Mouse (Mus musculus): ENCODE results near the gene Tbcd. TPM values are rescaled to one million over a fixed set of nuclear protein-coding genes. Genes with fewer than 3 reads are reported as not detected.
"Not testable (repeated sequence)": the region's sequence is repeated elsewhere in the genome, so short reads cannot be mapped to it uniquely, and the experiment has no call there.

Tbcd gene
- polyA plus RNA-seq, 2 experiments: 38.7 to 43.4 TPM

DNA sequence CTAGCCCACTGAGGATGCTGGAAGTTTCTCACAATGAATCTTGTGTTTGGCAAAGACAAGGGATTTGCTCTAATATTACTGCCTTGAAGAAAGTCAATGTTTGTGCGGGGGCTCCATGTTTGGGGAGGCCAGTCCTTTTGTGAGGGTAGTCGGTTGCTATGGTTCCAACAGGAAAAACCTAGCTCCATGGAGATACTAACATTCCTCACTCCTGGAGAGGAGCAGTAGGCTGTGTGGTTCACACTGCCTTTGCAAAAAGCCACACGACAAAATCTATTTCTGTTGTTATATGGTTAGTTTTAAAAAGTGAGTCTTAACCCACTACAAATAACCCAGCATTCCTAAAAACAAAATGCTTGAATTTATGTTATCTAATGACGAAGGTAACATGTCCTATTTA, 201.9 kb downstream of the Tbcd start:
- no peak overlapping the region for H3K9ac ChIP-seq (ENCODE audit: low read depth, low read length, severe bottlenecking)
- no peak for DNase-seq (ENCODE audit: low spot score)
- H3K27me3 ChIP-seq (ENCODE audit: control insufficient read depth, insufficient read depth, low read length): no peaks in the 10 kb centered on the region
- no peaks in the 10 kb centered on the region for H3K9me3 ChIP-seq (ENCODE audit: control insufficient read depth, low read length)
- H3K36me3 ChIP-seq (ENCODE audit: control insufficient read depth, insufficient read depth, low read length): peaks cover 9% of the 10 kb centered on the region; the same call in 1 of the 2 replicates
- WGBS: 91% methylated on average over 4 of the region's 4 CpGs
- no peak overlapping the region for H3K4me2 ChIP-seq (replicated peaks; ENCODE audit: low read depth, low read length, severe bottlenecking)
- no peaks in the 10 kb centered on the region for H3K4me1 ChIP-seq (ENCODE audit: control insufficient read depth, insufficient read depth, low read length)
- H3K4me3 ChIP-seq (replicated peaks; ENCODE audit: low read length): no peak overlapping the region
- TF ChIP-seq POLR2A (IDR thresholded peaks at IDR 0.05; ENCODE audit: borderline replicate concordance, extremely low read depth, insufficient read depth, insufficient read length): no peak
- no peak overlapping the region for H3K27ac ChIP-seq (replicated peaks; ENCODE audit: low read depth, low read length)
- ATAC-seq (ENCODE audit: low FRiP score, low read depth): no peak

DNA sequence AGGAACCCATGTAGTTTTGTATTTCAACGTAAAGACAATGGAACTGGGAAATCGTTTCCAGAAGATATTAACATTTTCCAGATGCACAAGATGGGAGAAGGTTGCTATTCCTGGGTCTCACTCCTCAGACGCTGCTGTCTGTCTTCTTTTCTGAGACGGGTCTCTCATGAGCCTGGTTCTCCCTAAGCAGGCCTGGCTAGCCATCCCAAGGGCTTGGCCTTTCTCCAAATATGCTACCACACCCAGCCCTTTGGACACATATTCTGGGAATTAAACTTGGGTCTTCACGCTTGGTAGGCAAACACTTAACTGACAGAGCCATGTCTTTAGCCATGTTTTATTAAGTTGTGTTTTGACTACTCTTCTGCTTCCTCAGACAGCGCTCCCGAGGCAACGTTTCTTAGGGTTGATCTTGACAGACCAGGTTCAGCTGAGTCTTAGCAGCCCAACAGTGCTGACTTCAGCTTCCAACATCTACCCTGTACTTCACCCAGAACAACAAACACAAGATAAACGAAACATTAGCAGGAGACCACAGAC, 202.7 kb downstream of the Tbcd start:
- 76% methylated on average over 9 of the region's 9 CpGs for WGBS
- no peak overlapping the region for H3K9ac ChIP-seq (ENCODE audit: low read depth, low read length, severe bottlenecking)
- DNase-seq (ENCODE audit: low spot score): no peak
- no peaks in the 10 kb centered on the region for H3K4me1 ChIP-seq (ENCODE audit: control insufficient read depth, insufficient read depth, low read length)
- no peak for ATAC-seq (ENCODE audit: low FRiP score, low read depth)
- no peak overlapping the region for H3K4me2 ChIP-seq (replicated peaks; ENCODE audit: low read depth, low read length, severe bottlenecking)
- TF ChIP-seq POLR2A (IDR thresholded peaks at IDR 0.05; ENCODE audit: borderline replicate concordance, extremely low read depth, insufficient read depth, insufficient read length): no peak
- 0 out of 2 replicates have a peak, but pooled peaks cover 4% of the 10 kb centered on the region for H3K36me3 ChIP-seq (ENCODE audit: control insufficient read depth, insufficient read depth, low read length)
- no peaks in the 10 kb centered on the region for H3K27me3 ChIP-seq (ENCODE audit: control insufficient read depth, insufficient read depth, low read length)
- H3K9me3 ChIP-seq (ENCODE audit: control insufficient read depth, low read length): no peaks in the 10 kb centered on the region
- H3K4me3 ChIP-seq (replicated peaks; ENCODE audit: low read length): no peak overlapping the region
- H3K27ac ChIP-seq (replicated peaks; ENCODE audit: low read depth, low read length): no peak overlapping the region

DNA sequence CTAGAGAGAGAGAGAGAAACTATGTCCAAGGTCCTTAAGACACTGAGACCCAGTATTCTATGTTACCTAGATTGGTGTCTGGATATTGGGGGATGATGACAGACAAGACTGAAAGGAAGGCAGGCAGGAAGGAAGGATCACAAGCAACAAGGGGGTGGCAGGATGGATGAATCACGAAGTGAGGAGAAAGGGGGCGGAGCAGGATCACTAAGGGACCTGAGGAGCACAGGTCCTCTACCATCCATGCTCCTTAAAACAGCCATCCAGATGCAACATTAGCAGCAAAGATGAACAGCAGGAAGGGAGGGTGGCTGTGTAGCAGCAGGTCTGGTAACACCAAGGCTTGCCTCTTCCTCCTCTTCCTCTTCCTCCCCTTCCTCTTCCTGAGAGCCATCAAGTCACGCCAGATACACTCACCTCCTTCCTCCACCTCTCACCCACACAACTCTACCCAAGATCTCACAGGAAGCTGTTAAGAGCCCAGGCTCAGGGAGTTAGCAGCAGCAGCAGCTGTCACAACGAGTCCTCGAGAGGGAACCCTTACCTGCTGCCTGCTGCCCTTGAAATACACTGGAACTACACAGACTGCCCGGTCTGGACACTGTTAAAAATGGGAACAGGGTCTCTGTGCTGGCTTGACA, 203.5 kb downstream of the Tbcd start:
- Histone ChIP-seq H3K27me3 (ENCODE audit: control insufficient read depth, insufficient read depth, low read length) (no peaks in the 10 kb centered on the region), H3K4me2 (replicated peaks; ENCODE audit: low read depth, low read length, severe bottlenecking) (no peak overlapping the region), H3K9ac (ENCODE audit: low read depth, low read length, severe bottlenecking) (no peak overlapping the region), H3K9me3 (ENCODE audit: control insufficient read depth, low read length) (no peaks in the 10 kb centered on the region), H3K27ac (replicated peaks; ENCODE audit: low read depth, low read length) (no peak overlapping the region), H3K36me3 (ENCODE audit: control insufficient read depth, insufficient read depth, low read length) (peaks cover 4% of the 10 kb centered on the region; the same call in 1 of the 2 replicates), H3K4me3 (replicated peaks; ENCODE audit: low read length) (no peak overlapping the region), H3K4me1 (ENCODE audit: control insufficient read depth, insufficient read depth, low read length) (no peaks in the 10 kb centered on the region)
- TF ChIP-seq POLR2A (IDR thresholded peaks at IDR 0.05; ENCODE audit: borderline replicate concordance, extremely low read depth, insufficient read depth, insufficient read length): no peak
- WGBS: 81% methylated on average over 6 of the region's 6 CpGs
- no peak for ATAC-seq (ENCODE audit: low FRiP score, low read depth)
- no peak for DNase-seq (ENCODE audit: low spot score)

DNA sequence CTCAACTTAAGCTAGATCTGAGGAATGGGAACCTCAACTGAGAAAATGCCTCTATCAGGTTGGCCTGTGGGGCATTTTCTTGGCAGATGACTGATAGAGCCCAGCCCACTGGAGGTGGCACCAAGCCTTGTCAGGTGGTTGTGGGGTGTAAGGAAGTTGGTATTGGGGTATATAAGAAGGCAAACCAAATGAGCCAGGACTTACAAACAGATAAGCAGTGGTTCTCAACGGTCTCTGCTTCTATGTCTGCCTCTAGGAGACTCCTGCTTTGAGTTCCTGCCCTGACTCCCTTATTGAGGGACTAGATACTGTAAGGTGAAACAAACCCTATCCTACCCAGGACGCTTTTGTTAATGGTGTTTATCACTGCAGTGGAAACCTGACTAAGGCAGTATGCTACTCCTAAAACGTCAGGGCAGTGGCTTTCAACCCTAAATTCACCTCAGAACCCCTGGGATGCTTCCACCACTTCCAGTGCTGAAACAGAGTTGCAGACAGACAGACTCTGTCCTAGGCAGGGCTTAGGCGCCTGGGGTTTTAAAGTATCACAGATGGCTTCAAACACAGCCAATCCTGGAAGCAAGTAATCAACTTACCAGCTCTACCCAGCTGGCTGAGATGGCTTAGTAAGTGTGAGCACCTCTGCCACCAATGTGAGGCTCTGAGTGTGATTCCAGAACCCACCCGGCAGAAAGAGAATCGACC, 204.2 kb downstream of the Tbcd start:
- Histone ChIP-seq H3K27me3 (ENCODE audit: control insufficient read depth, insufficient read depth, low read length) (no peaks in the 10 kb centered on the region), H3K4me2 (replicated peaks; ENCODE audit: low read depth, low read length, severe bottlenecking) (no peak overlapping the region), H3K4me1 (ENCODE audit: control insufficient read depth, insufficient read depth, low read length) (no peaks in the 10 kb centered on the region), H3K36me3 (ENCODE audit: control insufficient read depth, insufficient read depth, low read length) (peaks cover 4% of the 10 kb centered on the region; the same call in 1 of the 2 replicates), H3K9me3 (ENCODE audit: control insufficient read depth, low read length) (no peaks in the 10 kb centered on the region), H3K4me3 (replicated peaks; ENCODE audit: low read length) (no peak overlapping the region), H3K27ac (replicated peaks; ENCODE audit: low read depth, low read length) (no peak overlapping the region), H3K9ac (ENCODE audit: low read depth, low read length, severe bottlenecking) (no peak overlapping the region)
- DNase-seq (ENCODE audit: low spot score) (no peak), ATAC-seq (ENCODE audit: low FRiP score, low read depth) (no peak)
- WGBS: 77% methylated on average over 6 of the region's 6 CpGs
- no peak for TF ChIP-seq POLR2A (IDR thresholded peaks at IDR 0.05; ENCODE audit: borderline replicate concordance, extremely low read depth, insufficient read depth, insufficient read length)

DNA sequence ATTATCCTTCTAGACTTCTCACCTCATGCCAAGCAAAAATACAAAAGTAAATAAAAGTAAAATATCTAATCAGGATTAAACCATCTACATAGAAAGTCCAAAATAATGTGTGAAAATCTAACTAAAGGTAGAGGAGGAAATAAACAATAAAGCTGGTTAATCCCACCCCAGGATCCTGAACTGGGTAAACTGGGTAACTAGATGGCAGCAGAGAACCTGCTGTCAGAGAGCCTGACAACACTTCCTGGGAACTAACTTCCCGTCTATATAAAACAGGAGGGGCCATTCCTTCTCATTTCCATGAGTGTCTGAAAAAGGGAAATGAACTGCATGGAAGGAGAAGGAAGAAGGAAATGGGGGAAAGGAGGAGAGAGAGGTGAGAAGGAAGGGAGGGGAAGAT, 206.4 kb downstream of the Tbcd start:
- Histone ChIP-seq H3K4me2 (replicated peaks; ENCODE audit: low read depth, low read length, severe bottlenecking) (no peak overlapping the region), H3K4me3 (replicated peaks; ENCODE audit: low read length) (no peak overlapping the region), H3K9me3 (ENCODE audit: control insufficient read depth, low read length) (no peaks in the 10 kb centered on the region), H3K9ac (ENCODE audit: low read depth, low read length, severe bottlenecking) (no peak overlapping the region), H3K36me3 (ENCODE audit: control insufficient read depth, insufficient read depth, low read length) (no peaks in the 10 kb centered on the region; the same call in 1 of the 2 replicates), H3K27me3 (ENCODE audit: control insufficient read depth, insufficient read depth, low read length) (no peaks in the 10 kb centered on the region), H3K27ac (replicated peaks; ENCODE audit: low read depth, low read length) (no peak overlapping the region), H3K4me1 (ENCODE audit: control insufficient read depth, insufficient read depth, low read length) (no peaks in the 10 kb centered on the region)
- DNase-seq (ENCODE audit: low spot score) (no peak), ATAC-seq (ENCODE audit: low FRiP score, low read depth) (no peak)
- 33% methylated on average over 1 of the region's 1 CpGs for WGBS
- TF ChIP-seq POLR2A (IDR thresholded peaks at IDR 0.05; ENCODE audit: borderline replicate concordance, extremely low read depth, insufficient read depth, insufficient read length): no peak

DNA sequence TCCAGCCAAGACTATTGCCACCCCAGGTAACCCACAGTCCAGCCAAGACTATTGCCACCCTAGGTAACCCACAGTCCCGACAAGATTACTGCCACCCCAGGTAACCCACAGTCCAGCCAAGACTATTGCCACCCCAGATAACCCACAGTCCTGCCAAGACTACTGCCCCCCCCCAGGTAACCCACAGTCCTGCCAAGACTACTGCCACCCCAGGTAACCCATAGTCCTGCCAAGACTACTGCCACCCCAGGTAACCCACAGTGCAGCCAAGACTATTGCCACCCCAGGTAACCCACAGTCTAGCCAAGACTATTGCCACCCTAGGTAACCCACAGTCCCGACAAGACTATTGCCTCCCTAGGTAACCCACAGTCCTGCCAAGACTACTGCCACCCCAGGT, 208.9 kb downstream of the Tbcd start:
- DNase-seq (ENCODE audit: low spot score); H3K36me3 ChIP-seq (ENCODE audit: control insufficient read depth, insufficient read depth, low read length); H3K4me2 ChIP-seq (replicated peaks; ENCODE audit: low read depth, low read length, severe bottlenecking); H3K4me3 ChIP-seq (replicated peaks; ENCODE audit: low read length); H3K9ac ChIP-seq (ENCODE audit: low read depth, low read length, severe bottlenecking); H3K27ac ChIP-seq (replicated peaks; ENCODE audit: low read depth, low read length); ATAC-seq (ENCODE audit: low FRiP score, low read depth); H3K9me3 ChIP-seq (ENCODE audit: control insufficient read depth, low read length); H3K4me1 ChIP-seq (ENCODE audit: control insufficient read depth, insufficient read depth, low read length); H3K27me3 ChIP-seq (ENCODE audit: control insufficient read depth, insufficient read depth, low read length): not testable (repeated sequence)
- 95% methylated on average over 2 of the region's 2 CpGs for WGBS
